ENCODE assay signal across 8 mouse cellular contexts in the genomic region with DNA sequence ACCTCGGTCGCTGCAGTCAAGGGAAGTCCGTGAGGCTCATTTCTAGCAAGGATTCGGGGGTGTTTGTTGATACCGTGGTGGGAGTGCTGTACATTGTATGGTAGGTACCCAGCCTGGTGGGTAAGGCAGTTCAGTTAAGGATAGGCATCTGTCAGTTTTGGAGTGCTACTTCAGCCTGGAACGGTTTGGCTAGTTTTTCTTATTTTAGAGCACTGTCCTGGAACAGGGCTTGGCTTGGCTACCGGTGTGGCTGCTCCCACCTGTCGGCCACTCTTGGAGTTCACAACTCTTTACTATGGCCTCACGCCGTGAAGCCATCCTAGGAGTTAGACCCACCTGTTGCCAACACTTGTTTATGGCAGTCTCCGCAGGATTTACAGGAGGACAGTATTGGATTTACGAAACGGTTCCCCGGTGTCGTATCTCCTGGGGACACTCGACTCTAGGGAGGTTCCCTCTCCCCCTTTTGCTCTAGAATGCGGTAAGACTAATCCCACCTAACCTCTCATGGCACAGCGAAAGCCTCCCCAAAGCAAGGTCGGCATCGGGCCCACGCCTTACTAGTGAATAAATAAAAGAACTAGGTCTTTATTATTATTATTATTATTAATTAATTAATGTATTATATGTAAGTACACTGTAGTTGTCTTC. TPM values are rescaled to one million over a fixed set of nuclear protein-coding genes. Genes with fewer than 3 reads are reported as not detected.
A peak's percentile ranks its signal among the peaks of the same experiment; 100 is the strongest.
DNase-seq lines count a peak whose midpoint lies in the region; TF ChIP-seq lines count a peak whose summit lies in the region.

No protein-coding gene starts in this region.

- DNase-seq in left cerebral cortex, postnatal 10 days (ENCODE audit: extremely low spot score in 1 of 2, low spot score in 2 of 2), result peak; percentile 22 to 52
- no peak for DNase-seq in left cerebral cortex, adult 18-20 months (ENCODE audit: low spot score in 2 of 2)
- peak; percentile 31 to 35 for DNase-seq in cerebellum, adult 18-20 months
- peak; percentile 51 for DNase-seq in gastrocnemius, adult 18-20 months (ENCODE audit: low spot score)
- peak; percentile 71 for DNase-seq in induced T-regulatory cell, adult 2 months (ENCODE audit: low read depth)
- DNase-seq in liver, adult 2 months (ENCODE audit: extremely low read depth, low read depth, low spot score), result peak; percentile 46
- peak; percentile 30 to 35 for DNase-seq in natural killer cell, adult 2 months (ENCODE audit: low spot score in 2 of 2)
- peak; percentile 21 to 32 for DNase-seq in thymus, postnatal 10 days (ENCODE audit: low spot score in 2 of 2)

- H3K79me2 ChIP-seq in liver, adult 2 months (ENCODE audit: control insufficient read depth, insufficient read depth, low read length), result peaks cover 15% of the 10 kb centered on the region; the same call in 1 of the 2 replicates

- peak; percentile 54 for TF ChIP-seq CTCF in liver, adult 2 months (IDR thresholded peaks at IDR 0.05; ENCODE audit: low read depth, low read length)

- H3K27ac ChIP-seq in liver, adult 2 months (replicated peaks; ENCODE audit: insufficient read depth, low read depth, low read length), result peak overlapping the region; percentile 57

- H3K4me3 ChIP-seq in liver, adult 2 months (ENCODE audit: insufficient read depth, low read depth, low read length), result peak overlapping the region; percentile 43

- H3K36me3 ChIP-seq in liver, adult 2 months (ENCODE audit: control insufficient read depth, insufficient read depth, low read length), result no peaks in the 10 kb centered on the region

- H3K4me1 ChIP-seq in liver, adult 2 months (ENCODE audit: control insufficient read depth, insufficient read depth, low read length), result peaks cover 23% of the 10 kb centered on the region

- no peaks in the 10 kb centered on the region for H3K27me3 ChIP-seq in liver, adult 2 months (ENCODE audit: control insufficient read depth, insufficient read depth, low read length)

- WGBS in liver, adult 2 months, result 5% methylated on average over 21 of the region's 21 CpGs

- peak overlapping the region; percentile 66 for H3K9ac ChIP-seq in liver, adult 2 months (ENCODE audit: low read depth, low read length)

- intact Hi-C loops in left cerebral cortex, postnatal 10 days (cut with DNase I), result no loop called here

- no peak for TF ChIP-seq POLR2A in liver, adult 2 months (IDR thresholded peaks at IDR 0.05; ENCODE audit: extremely low read depth, insufficient read depth, low read length)

RNA-seq across cellular contexts. Expression of gene Sin3a, which starts 2.5 kb away (rescaled TPM):
- 10 to 100 TPM; 29.5 to 34.8 TPM for total RNA-seq in left cerebral cortex, postnatal 10 days (2021)
- total RNA-seq in left cerebral cortex, adult 18-20 months (2021), result 10 to 100 TPM; 32.3 to 34.7 TPM
- 10 to 100 TPM; 15.3 to 17.3 TPM for total RNA-seq in gastrocnemius, adult 18-20 months (2021)
- total RNA-seq in liver, adult 2 months (2014; rRNA removed), result 15.1 and 17.9 TPM in 2 replicates
- 34.6 and 35.9 TPM in 2 replicates for polyA plus RNA-seq in liver, adult 2 months (2012; rRNA removed)

RNA-seq across cellular contexts. Expression of gene Man2c1, which starts 56.2 kb away (rescaled TPM):
- 100 to 1,000 TPM; 140 to 148 TPM for total RNA-seq in left cerebral cortex, postnatal 10 days (2021)
- total RNA-seq in left cerebral cortex, adult 18-20 months (2021), result 100 to 1,000 TPM; 127 to 138 TPM
- total RNA-seq in gastrocnemius, adult 18-20 months (2021), result 10 to 100 TPM; 25.4 to 31.6 TPM
- total RNA-seq in liver, adult 2 months (2014; rRNA removed), result 25.8 and 28.1 TPM in 2 replicates
- 67.1 and 122 TPM in 2 replicates for polyA plus RNA-seq in liver, adult 2 months (2012; rRNA removed)

Comparison
In these comparisons a context has a peak if more than half of its experiments do, and no peak if none do; other contexts are left out.
1. DNase-seq: peak in left cerebral cortex, postnatal 10 days (2 of 2), cerebellum, adult 18-20 months (2 of 2), gastrocnemius, adult 18-20 months (single experiment), induced T-regulatory cell, adult 2 months (single experiment), liver, adult 2 months (single experiment), natural killer cell, adult 2 months (2 of 2) and thymus, postnatal 10 days (2 of 2); none in left cerebral cortex, adult 18-20 months (0 of 2).